Mouse (Mus musculus) forebrain, embryonic 12.5 days (tissue): Measurements from ENCODE around the gene Smad3. TPM values are rescaled to one million over a fixed set of nuclear protein-coding genes. Genes with fewer than 3 reads are reported as not detected.

ENCODE experiments used
- ATAC-seq: fragments of 200-750 bp; cut with Nextera tagmentation; 2 replicates; pipeline ENCODE4 v1.8.0; 2017; ENCODE audit warnings: moderate TSS enrichment; ENCODE audit not compliant: low FRiP score
- H3K27ac ChIP-seq: fragments of 300-500 bp; sonication (generic); 2 replicates; pipeline ENCODE4 v1.5.1; 2016; ENCODE audit warnings: mild to moderate bottlenecking
- H3K27me3 ChIP-seq: fragments of 300-500 bp; sonication (generic); 2 replicates; pipeline ENCODE4 v1.6.1; 2016; ENCODE audit warnings: mild to moderate bottlenecking
- H3K36me3 ChIP-seq: fragments of 300-500 bp; sonication (generic); replicated peaks from 2 replicates; pipeline ENCODE4 v1.6.1; 2016; ENCODE audit warnings: mild to moderate bottlenecking
- H3K4me1 ChIP-seq: fragments of 300-500 bp; sonication (generic); 2 replicates; pipeline ENCODE4 v1.6.1; 2016
- H3K4me2 ChIP-seq: fragments of 300-500 bp; sonication (generic); 2 replicates; pipeline ENCODE4 v1.6.1; 2016; ENCODE audit warnings: mild to moderate bottlenecking, moderate library complexity
- H3K4me3 ChIP-seq: fragments of 300-500 bp; sonication (generic); replicated peaks from 2 replicates; pipeline ENCODE4 v1.5.1; 2016; ENCODE audit warnings: mild to moderate bottlenecking
- H3K9ac ChIP-seq: fragments of 300-500 bp; sonication (generic); 2 replicates; pipeline ENCODE4 v1.6.1; 2016; ENCODE audit warnings: mild to moderate bottlenecking
- H3K9me3 ChIP-seq: fragments of 300-500 bp; sonication (generic); 2 replicates; pipeline ENCODE4 v1.6.1; 2016
- WGBS: fragments of 180-500 bp; shearing (Covaris S2); methylation state at CpG from one replicate; pipeline ENCODE4 v1.1.7; 2016; 5-methylcytosine and 5-hydroxymethylcytosine counted together
- polyA plus RNA-seq: library from polyadenylated mRNA; unstranded; fragments of >200 nt; fragmentation: Nextera tagmentation; extraction: Ambion mirVana; gene quantifications from 2 replicates; pipeline ENCODE4 v1.2.1, GENCODE M21; 2016

Smad3 gene
- polyA plus RNA-seq, 1 experiment from 2014 or later: 23.1 TPM

- ATAC-seq: no peak
- H3K27ac ChIP-seq: no peak overlapping the region
- H3K36me3 ChIP-seq: peaks cover 12% of the 10 kb centered on the region
- H3K9ac ChIP-seq: no peak overlapping the region
- H3K4me2 ChIP-seq: no peak overlapping the region
- 88% methylated on average over 13 of the region's 13 CpGs for WGBS
- no peaks in the 10 kb centered on the region; the same call in 1 of the 2 replicates for H3K9me3 ChIP-seq
- H3K4me3 ChIP-seq: no peak overlapping the region
- H3K4me1 ChIP-seq: peaks cover 23% of the 10 kb centered on the region
- H3K27me3 ChIP-seq: no peaks in the 10 kb centered on the region
These were observed 46.1 kb downstream of the Smad3 start for GRCm38 (mm10) chr9:63711580-63712230.

GRCm38 (mm10) chr9:63709857-63710256 lies 47.9 kb downstream of the Smad3 start:
- WGBS: 98% methylated on average over 5 of the region's 5 CpGs
- H3K9ac ChIP-seq: no peak overlapping the region
- no peak overlapping the region for H3K4me2 ChIP-seq
- H3K36me3 ChIP-seq: peaks cover 12% of the 10 kb centered on the region
- H3K9me3 ChIP-seq: no peaks in the 10 kb centered on the region; the same call in 1 of the 2 replicates
- no peaks in the 10 kb centered on the region for H3K27me3 ChIP-seq
- ATAC-seq: no peak
- no peak overlapping the region for H3K4me3 ChIP-seq
- H3K27ac ChIP-seq: no peak overlapping the region
- peaks cover 21% of the 10 kb centered on the region for H3K4me1 ChIP-seq

DNA sequence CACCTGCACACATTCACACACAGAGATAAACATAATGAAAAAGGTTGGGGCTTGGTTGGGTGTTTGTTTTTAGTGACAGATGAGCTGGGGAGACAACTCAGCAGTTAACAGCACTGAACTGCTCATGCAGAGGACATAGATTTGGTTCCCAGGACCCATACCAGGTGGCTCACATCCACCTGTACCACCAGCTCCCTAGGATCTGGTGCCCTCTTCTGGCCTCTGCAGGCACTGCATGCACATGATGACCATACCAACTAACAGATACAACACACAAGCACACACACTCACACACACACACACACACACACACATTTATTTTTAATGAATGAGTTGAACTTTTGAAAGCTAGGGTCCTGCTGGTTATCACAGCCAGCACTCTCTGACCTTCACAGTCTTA lies 48.5 kb downstream of the Smad3 start:
- no peak overlapping the region for H3K27ac ChIP-seq
- no peaks in the 10 kb centered on the region; the same call in 1 of the 2 replicates for H3K9me3 ChIP-seq
- peaks cover 21% of the 10 kb centered on the region for H3K4me1 ChIP-seq
- peaks cover 12% of the 10 kb centered on the region for H3K36me3 ChIP-seq
- H3K9ac ChIP-seq: no peak overlapping the region
- H3K27me3 ChIP-seq: no peaks in the 10 kb centered on the region
- no peak overlapping the region for H3K4me2 ChIP-seq
- no peak overlapping the region for H3K4me3 ChIP-seq
- no peak for ATAC-seq

DNA sequence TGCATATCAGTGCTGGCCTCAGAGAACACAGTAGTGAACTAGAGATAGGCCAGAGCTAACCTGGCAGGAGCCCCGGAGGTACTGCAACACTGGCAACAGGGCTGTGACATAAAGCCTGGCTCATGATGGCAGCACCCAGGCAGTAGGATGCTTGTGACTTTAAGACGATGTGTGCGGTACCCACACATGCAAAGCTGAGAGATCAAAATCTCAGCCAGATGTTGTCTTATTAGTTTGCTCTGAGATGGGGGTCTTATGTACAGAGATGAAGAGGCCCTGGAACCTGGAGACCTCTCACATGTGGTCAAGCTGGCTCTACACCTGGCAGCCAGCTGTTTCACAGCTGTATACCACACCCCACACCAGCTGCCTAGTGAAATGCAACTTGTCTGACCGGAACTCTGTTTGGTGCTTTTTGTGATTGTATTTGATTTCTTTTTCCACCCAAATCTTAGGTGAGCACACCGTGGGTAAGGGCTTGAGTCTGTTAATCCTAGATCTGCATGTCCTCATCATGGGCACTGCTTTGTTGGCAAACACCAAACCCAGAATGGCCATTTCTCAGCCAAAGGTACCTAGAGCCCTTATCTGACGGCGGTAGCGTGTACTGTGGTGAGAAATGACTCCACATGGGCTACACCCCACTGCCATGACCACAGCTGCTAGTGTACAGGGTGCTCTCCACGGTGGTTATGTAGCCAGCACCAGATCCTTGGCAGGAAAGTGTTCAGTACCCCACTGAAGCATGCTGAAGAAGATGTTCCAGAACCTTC lies 49.8 kb downstream of the Smad3 start:
- Histone ChIP-seq H3K27ac (no peak overlapping the region), H3K4me3 (no peak overlapping the region), H3K9me3 (no peaks in the 10 kb centered on the region; the same call in 1 of the 2 replicates), H3K9ac (no peak overlapping the region), H3K4me2 (no peak overlapping the region), H3K36me3 (peaks cover 12% of the 10 kb centered on the region), H3K27me3 (no peaks in the 10 kb centered on the region), H3K4me1 (peaks cover 17% of the 10 kb centered on the region)
- 93% methylated on average over 9 of the region's 9 CpGs for WGBS
- ATAC-seq: no peak

DNA sequence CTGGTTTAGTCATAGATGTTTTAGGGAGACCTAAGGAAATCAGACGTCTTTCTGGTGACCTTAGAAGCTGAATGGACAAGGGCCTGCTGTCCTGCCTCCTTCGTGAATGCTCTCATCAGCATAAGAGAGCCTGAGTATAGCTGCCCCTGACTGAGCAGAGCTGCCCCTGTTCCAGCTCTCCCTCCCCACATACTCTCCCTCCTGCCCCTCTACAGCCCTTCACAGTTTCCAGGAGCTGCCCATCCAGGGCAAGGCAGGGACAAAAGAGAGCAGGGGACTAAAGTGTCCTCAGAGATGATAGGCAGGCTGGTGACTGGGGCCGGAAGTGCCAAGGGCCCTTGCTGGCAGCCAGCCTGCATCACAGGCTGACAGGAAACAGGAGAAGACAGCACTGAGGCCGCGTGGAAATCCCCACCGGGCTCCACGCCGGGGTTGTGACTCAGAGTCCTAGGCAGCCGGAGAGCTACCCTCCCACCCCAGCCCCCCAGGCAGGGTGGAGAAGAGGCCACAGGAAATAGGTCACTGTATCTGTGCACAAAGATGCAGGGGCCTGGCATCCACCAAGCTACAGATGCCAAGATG lies 51.6 kb downstream of the Smad3 start:
- peaks cover 21% of the 10 kb centered on the region for H3K4me1 ChIP-seq
- ATAC-seq: no peak
- WGBS: 50% methylated on average over 9 of the region's 9 CpGs
- H3K4me2 ChIP-seq: no peak overlapping the region
- no peak overlapping the region for H3K4me3 ChIP-seq
- no peak overlapping the region for H3K9ac ChIP-seq
- H3K27me3 ChIP-seq: no peaks in the 10 kb centered on the region
- H3K27ac ChIP-seq: peak overlapping the region; percentile 31; the same call in 1 of the 2 replicates
- no peaks in the 10 kb centered on the region; the same call in 1 of the 2 replicates for H3K9me3 ChIP-seq
- H3K36me3 ChIP-seq: peaks cover 12% of the 10 kb centered on the region

- Histone ChIP-seq H3K36me3 (peaks cover 10% of the 10 kb centered on the region), H3K27ac (no peak overlapping the region), H3K4me1 (peaks cover 21% of the 10 kb centered on the region), H3K9ac (no peak overlapping the region), H3K27me3 (no peaks in the 10 kb centered on the region), H3K4me3 (no peak overlapping the region), H3K9me3 (no peaks in the 10 kb centered on the region; the same call in 1 of the 2 replicates), H3K4me2 (no peak overlapping the region)
- WGBS: 74% methylated on average over 6 of the region's 6 CpGs
- no peak for ATAC-seq
These were observed 52.6 kb downstream of the Smad3 start for GRCm38 (mm10) chr9:63704979-63705751.

GRCm38 (mm10) chr9:63704131-63704530 lies 53.7 kb downstream of the Smad3 start:
- no peaks in the 10 kb centered on the region for H3K27me3 ChIP-seq
- H3K9me3 ChIP-seq: no peaks in the 10 kb centered on the region
- no peak overlapping the region for H3K4me3 ChIP-seq
- peaks cover 25% of the 10 kb centered on the region for H3K4me1 ChIP-seq
- 83% methylated on average over 5 of the region's 5 CpGs for WGBS
- H3K27ac ChIP-seq: no peak overlapping the region
- no peak overlapping the region for H3K4me2 ChIP-seq
- H3K9ac ChIP-seq: no peak overlapping the region
- H3K36me3 ChIP-seq: no peaks in the 10 kb centered on the region
- ATAC-seq: no peak

DNA sequence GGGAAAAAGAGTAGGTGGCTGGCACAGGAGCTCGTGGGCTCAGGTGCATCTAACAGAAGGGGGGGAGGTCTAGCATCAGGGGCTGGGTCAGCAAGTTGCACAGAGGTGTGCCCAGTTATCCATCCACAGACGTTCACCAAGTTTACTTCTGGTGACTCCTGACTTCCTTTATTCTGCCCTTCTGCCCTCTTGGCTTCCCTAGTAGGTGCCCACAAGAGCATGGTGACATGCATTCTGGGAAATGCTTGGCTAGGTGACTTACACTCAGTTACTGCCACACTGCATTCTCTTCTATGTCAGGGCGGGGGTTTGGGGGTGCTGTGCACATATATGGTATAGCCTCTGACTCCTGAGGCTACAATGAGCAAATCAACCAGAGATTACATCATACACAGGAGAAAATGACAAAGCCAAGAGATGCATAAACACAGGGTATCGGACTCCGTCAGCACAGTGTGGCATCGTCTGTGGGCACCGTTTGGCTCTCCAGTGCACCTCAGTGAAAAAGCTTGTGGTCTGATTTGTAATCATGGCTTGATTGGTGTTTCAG lies 54.5 kb downstream of the Smad3 start:
- no peak for ATAC-seq
- no peak overlapping the region for H3K27ac ChIP-seq
- no peaks in the 10 kb centered on the region for H3K36me3 ChIP-seq
- no peak overlapping the region for H3K4me2 ChIP-seq
- H3K9me3 ChIP-seq: no peaks in the 10 kb centered on the region
- H3K4me1 ChIP-seq: peaks cover 33% of the 10 kb centered on the region
- no peaks in the 10 kb centered on the region for H3K27me3 ChIP-seq
- H3K9ac ChIP-seq: no peak overlapping the region
- 93% methylated on average over 7 of the region's 7 CpGs for WGBS
- H3K4me3 ChIP-seq: no peak overlapping the region

GRCm38 (mm10) chr9:63702502-63703013 lies 55.2 kb downstream of the Smad3 start:
- H3K27ac ChIP-seq: no peak overlapping the region
- no peak for ATAC-seq
- H3K4me1 ChIP-seq: peaks cover 41% of the 10 kb centered on the region

GRCm38 (mm10) chr9:63701957-63702309 lies 55.9 kb downstream of the Smad3 start:
- no peak overlapping the region for H3K4me3 ChIP-seq
- peaks cover 47% of the 10 kb centered on the region for H3K4me1 ChIP-seq
- H3K27ac ChIP-seq: no peak overlapping the region

More at GRCm38 (mm10) chr9:63702502-63703013, 55.2 kb downstream of the Smad3 start:
- no peak overlapping the region for H3K4me3 ChIP-seq
- no peak overlapping the region for H3K9ac ChIP-seq
- H3K27me3 ChIP-seq: no peaks in the 10 kb centered on the region
- no peaks in the 10 kb centered on the region for H3K9me3 ChIP-seq
- no peak overlapping the region for H3K4me2 ChIP-seq
- 73% methylated on average over 16 of the region's 16 CpGs for WGBS
- no peaks in the 10 kb centered on the region for H3K36me3 ChIP-seq

DNA sequence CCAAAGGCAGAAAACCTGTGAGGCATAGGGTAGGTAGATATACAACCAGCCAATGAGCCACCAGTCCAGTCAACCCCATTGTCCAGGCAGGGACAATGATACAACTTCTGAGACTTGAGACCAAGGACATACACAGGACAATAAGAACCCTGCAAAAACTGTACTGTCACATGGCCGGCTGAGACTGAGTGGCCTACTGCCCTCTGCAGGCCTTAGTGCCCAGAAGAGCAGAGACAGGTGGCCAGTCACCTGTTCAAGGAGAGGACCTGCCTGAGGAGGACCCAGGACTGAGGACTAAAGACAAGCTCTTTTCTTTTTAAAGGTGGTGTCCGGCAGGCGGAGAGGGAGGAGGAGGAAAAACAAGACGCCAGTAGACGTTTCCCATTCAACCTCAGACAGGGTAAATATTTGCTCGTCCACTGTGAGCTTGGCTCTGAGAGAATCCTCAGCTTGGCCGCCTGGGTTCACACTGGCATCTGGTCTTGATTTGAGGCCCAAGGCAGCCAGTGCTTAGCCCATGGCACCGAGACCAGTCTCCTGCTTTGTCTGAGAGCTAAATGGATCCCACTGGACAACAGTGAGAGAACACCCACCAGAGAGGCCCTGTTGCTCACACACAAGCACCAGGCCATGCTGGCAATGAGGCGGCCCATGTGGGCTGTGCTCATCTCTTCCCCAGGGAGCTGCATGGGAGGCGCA lies 56.4 kb downstream of the Smad3 start:
- no peak for ATAC-seq
- no peak overlapping the region for H3K9ac ChIP-seq
- H3K4me1 ChIP-seq: peaks cover 47% of the 10 kb centered on the region
- H3K4me2 ChIP-seq: no peak overlapping the region
- H3K27me3 ChIP-seq: no peaks in the 10 kb centered on the region
- H3K36me3 ChIP-seq: no peaks in the 10 kb centered on the region
- H3K27ac ChIP-seq: no peak overlapping the region
- H3K9me3 ChIP-seq: no peaks in the 10 kb centered on the region
- no peak overlapping the region for H3K4me3 ChIP-seq
- WGBS: 80% methylated on average over 10 of the region's 10 CpGs

More at GRCm38 (mm10) chr9:63701957-63702309, 55.9 kb downstream of the Smad3 start:
- H3K9me3 ChIP-seq: no peaks in the 10 kb centered on the region
- no peaks in the 10 kb centered on the region for H3K27me3 ChIP-seq
- H3K9ac ChIP-seq: no peak overlapping the region
- no peak overlapping the region for H3K4me2 ChIP-seq
- H3K36me3 ChIP-seq: no peaks in the 10 kb centered on the region
- ATAC-seq: no peak
- WGBS: 88% methylated on average over 3 of the region's 4 CpGs
